Mouse (Mus musculus): ENCODE results near the gene Thop1. TPM values are rescaled to one million over a fixed set of nuclear protein-coding genes. Genes with fewer than 3 reads are reported as not detected.

Thop1 gene
- polyA plus RNA-seq, 1 experiment: 139 TPM

GRCm38 (mm10) chr10:81092465-81093250 is 22.8 kb downstream of the Thop1 start:
- no peaks in the 10 kb centered on the region for H3K36me3 ChIP-seq (ENCODE audit: control insufficient read depth, insufficient read depth)
- no peaks in the 10 kb centered on the region for H3K79me2 ChIP-seq (ENCODE audit: control insufficient read depth, insufficient read depth)
- no peak overlapping the region for H3K4me2 ChIP-seq (ENCODE audit: low read depth)
- no peak overlapping the region for H3K4me3 ChIP-seq
- H3K27me3 ChIP-seq (ENCODE audit: control insufficient read depth, insufficient read depth, insufficient read length): peaks cover 13% of the 10 kb centered on the region
- no peak overlapping the region for H3ac ChIP-seq (ENCODE audit: control insufficient read depth, insufficient read length)
- TF ChIP-seq MYOG (IDR thresholded peaks at IDR 0.05; ENCODE audit: control insufficient read depth in 1 of 3, insufficient read depth in 1 of 3, insufficient read length in 2 of 3, low read depth in 2 of 3): no peak
- TF ChIP-seq E2F4 (IDR thresholded peaks at IDR 0.05; ENCODE audit: insufficient read depth): no peak
- no peak for TF ChIP-seq CEBPB (IDR thresholded peaks at IDR 0.05; ENCODE audit: insufficient read depth, poor library complexity, severe bottlenecking)
- no peak for TF ChIP-seq POLR2AphosphoS2 (IDR thresholded peaks at IDR 0.05; ENCODE audit: insufficient read length, low read depth)
- no peak for TF ChIP-seq REST (IDR thresholded peaks at IDR 0.05; ENCODE audit: insufficient read depth, insufficient read length)
- TF ChIP-seq TCF12 (IDR thresholded peaks at IDR 0.05; ENCODE audit: insufficient read depth, poor library complexity, severe bottlenecking): no peak
- no peak for TF ChIP-seq POLR2A (IDR thresholded peaks at IDR 0.05; ENCODE audit: insufficient read length, low read depth)
- TF ChIP-seq SRF (IDR thresholded peaks at IDR 0.05; ENCODE audit: control insufficient read depth, insufficient read length, low read depth): no peak
- TF ChIP-seq USF1 (IDR thresholded peaks at IDR 0.05; ENCODE audit: low read depth): no peak
- no peak for TF ChIP-seq MYOD1 (IDR thresholded peaks at IDR 0.05; ENCODE audit: control insufficient read depth in 1 of 3, insufficient read length in 2 of 3, low read depth in 2 of 3)
- TF ChIP-seq MAX (IDR thresholded peaks at IDR 0.05; ENCODE audit: low read depth): no peak
- no peak for TF ChIP-seq TCF3 (IDR thresholded peaks at IDR 0.05; ENCODE audit: insufficient read length, low read depth)

- TF ChIP-seq TCF3 (IDR thresholded peaks at IDR 0.05; ENCODE audit: insufficient read length, low read depth) (no peak), E2F4 (IDR thresholded peaks at IDR 0.05; ENCODE audit: insufficient read depth) (no peak), SRF (IDR thresholded peaks at IDR 0.05; ENCODE audit: control insufficient read depth, insufficient read length, low read depth) (no peak)
- Histone ChIP-seq H3ac (ENCODE audit: control insufficient read depth, insufficient read length) (no peak overlapping the region), H3K79me2 (ENCODE audit: control insufficient read depth, insufficient read depth) (no peaks in the 10 kb centered on the region), H3K4me2 (ENCODE audit: low read depth) (no peak overlapping the region), H3K4me3 (no peak overlapping the region), H3K36me3 (ENCODE audit: control insufficient read depth, insufficient read depth) (no peaks in the 10 kb centered on the region), H3K27me3 (ENCODE audit: control insufficient read depth, insufficient read depth, insufficient read length) (peaks cover 13% of the 10 kb centered on the region)
These were observed 25.3 kb downstream of the Thop1 start for GRCm38 (mm10) chr10:81094931-81095678.

- no peak for TF ChIP-seq E2F4 (IDR thresholded peaks at IDR 0.05; ENCODE audit: insufficient read depth)
- peak; percentile 99 for TF ChIP-seq POLR2AphosphoS2 (IDR thresholded peaks at IDR 0.05; ENCODE audit: insufficient read length, low read depth)
- peak in 1 of 3 experiments; percentile 17 for TF ChIP-seq MYOG (IDR thresholded peaks at IDR 0.05; ENCODE audit: control insufficient read depth in 1 of 3, insufficient read depth in 1 of 3, insufficient read length in 2 of 3, low read depth in 2 of 3)
- no peak for TF ChIP-seq REST (IDR thresholded peaks at IDR 0.05; ENCODE audit: insufficient read depth, insufficient read length)
- no peak for TF ChIP-seq USF1 (IDR thresholded peaks at IDR 0.05; ENCODE audit: low read depth)
- peak; percentile 98 for TF ChIP-seq POLR2A (IDR thresholded peaks at IDR 0.05; ENCODE audit: insufficient read length, low read depth)
- no peak for TF ChIP-seq CEBPB (IDR thresholded peaks at IDR 0.05; ENCODE audit: insufficient read depth, poor library complexity, severe bottlenecking)
- TF ChIP-seq SRF (IDR thresholded peaks at IDR 0.05; ENCODE audit: control insufficient read depth, insufficient read length, low read depth): no peak
- TF ChIP-seq MYOD1 (IDR thresholded peaks at IDR 0.05; ENCODE audit: control insufficient read depth in 1 of 3, insufficient read length in 2 of 3, low read depth in 2 of 3): peak in 1 of 3 experiments; percentile 18
- TF ChIP-seq MAX (IDR thresholded peaks at IDR 0.05; ENCODE audit: low read depth): no peak
- TF ChIP-seq TCF12 (IDR thresholded peaks at IDR 0.05; ENCODE audit: insufficient read depth, poor library complexity, severe bottlenecking): no peak
- TF ChIP-seq TCF3 (IDR thresholded peaks at IDR 0.05; ENCODE audit: insufficient read length, low read depth): no peak
- peak within 1 kb of the TSS; percentile 50 for H3ac ChIP-seq (ENCODE audit: control insufficient read depth, insufficient read length)
- H3K4me2 ChIP-seq (ENCODE audit: low read depth): peak within 1 kb of the TSS; percentile 97
- H3K36me3 ChIP-seq (ENCODE audit: control insufficient read depth, insufficient read depth): peaks cover 10% of the 10 kb centered on the region
- H3K4me3 ChIP-seq: peak within 1 kb of the TSS; percentile 77
- peaks cover 45% of the 10 kb centered on the region for H3K79me2 ChIP-seq (ENCODE audit: control insufficient read depth, insufficient read depth)
- no peaks in the 10 kb centered on the region for H3K27me3 ChIP-seq (ENCODE audit: control insufficient read depth, insufficient read depth, insufficient read length)
These were observed 35.8 kb downstream of the Thop1 start, which contains the start of gene Map2k2 for GRCm38 (mm10) chr10:81105565-81106112. Gene Map2k2 (plus strand): TSS chr10:81105915.

- peaks cover 50% of the 10 kb centered on the region for H3K79me2 ChIP-seq (ENCODE audit: control insufficient read depth, insufficient read depth)
- H3K27me3 ChIP-seq (ENCODE audit: control insufficient read depth, insufficient read depth, insufficient read length): no peaks in the 10 kb centered on the region
- H3ac ChIP-seq (ENCODE audit: control insufficient read depth, insufficient read length): peak overlapping the region; percentile 50
- H3K4me2 ChIP-seq (ENCODE audit: low read depth): peak overlapping the region; percentile 92
- H3K36me3 ChIP-seq (ENCODE audit: control insufficient read depth, insufficient read depth): peaks cover 15% of the 10 kb centered on the region
- no peak for TF ChIP-seq POLR2A (IDR thresholded peaks at IDR 0.05; ENCODE audit: insufficient read length, low read depth)
- TF ChIP-seq USF1 (IDR thresholded peaks at IDR 0.05; ENCODE audit: low read depth): peak; percentile 77
- H3K4me3 ChIP-seq: peak overlapping the region; percentile 77
These were observed 36.4 kb downstream of the Thop1 start for GRCm38 (mm10) chr10:81106113-81106721.

Measured in myocyte (in vitro differentiated cells).